Mouse (Mus musculus) megakaryocyte, embryonic 14.5 days (primary cell): ENCODE data around the gene Slc25a16.

ENCODE experiments used
- FLI1 ChIP-seq: IDR thresholded peaks from 2 replicates; pipeline ENCODE4 v1.6.1; 2012; ENCODE audit warnings: low read length, inconsistent platforms, mixed read lengths
- GATA1 ChIP-seq: IDR thresholded peaks from 3 replicates; pipeline ENCODE4 v1.6.1; 2012; ENCODE audit warnings: mixed read lengths, low read length, inconsistent platforms, borderline replicate concordance

GRCm38 (mm10) chr10:62971821-62972220 lies 51.4 kb downstream of the Slc25a16 start:
- TF ChIP-seq GATA1 (no peak), FLI1 (no peak)
